Mouse (Mus musculus) granulocyte monocyte progenitor cell, adult 5-6 weeks (primary cell): ENCODE results near the gene Gm12830. TPM values are rescaled to one million over a fixed set of nuclear protein-coding genes. Genes with fewer than 3 reads are reported as not detected.

Source experiments
- total RNA-seq, 2 experiments: library from RNA; stranded (forward) in 1 of 2; stranded (reverse) in 1 of 2; fragments of 200-712, 200-1000 nt in 1 of 2; fragments of >200 nt in 1 of 2; fragmentation: Nextera tagmentation in 1 of 2; gene quantifications; 2 replicates each; pipeline ENCODE4 v1.2.3; 2014 to 2017

The Gm12830 gene
- total RNA-seq, 2 experiments from 2014 or later = not detected

Other genes starting within 250 kb of the Gm12830 start
- gene Foxd2, start 87.2 kb downstream of the Gm12830 start, total RNA-seq (2014; fragmentation: Nextera tagmentation) = 0.32 and 1.0 TPM in 2 replicates
- 0.30 and 1.3 TPM in 2 replicates for gene Foxd2, start 87.2 kb downstream of the Gm12830 start, total RNA-seq (2017)
- gene Foxe3, start 104.3 kb downstream of the Gm12830 start, total RNA-seq (2014; fragmentation: Nextera tagmentation) = not detected in 2 replicates
- not detected in 2 replicates for gene Foxe3, start 104.3 kb downstream of the Gm12830 start, total RNA-seq (2017)
- gene Cmpk1, start 165.5 kb downstream of the Gm12830 start, total RNA-seq (2014; fragmentation: Nextera tagmentation) = 68.3 and 74.7 TPM in 2 replicates
- gene Cmpk1, start 165.5 kb downstream of the Gm12830 start, total RNA-seq (2017) = 183 and 233 TPM in 2 replicates
- gene Stil, start 178.4 kb downstream of the Gm12830 start, total RNA-seq (2014; fragmentation: Nextera tagmentation) = 20.3 and 20.4 TPM in 2 replicates
- gene Stil, start 178.4 kb downstream of the Gm12830 start, total RNA-seq (2017) = 18.4 and 21.7 TPM in 2 replicates
- 12.1 and 14.4 TPM in 2 replicates for gene Tal1, start 234.7 kb downstream of the Gm12830 start, total RNA-seq (2014; fragmentation: Nextera tagmentation)
- 5.8 and 9.5 TPM in 2 replicates for gene Tal1, start 234.7 kb downstream of the Gm12830 start, total RNA-seq (2017)